Mouse (Mus musculus): ENCODE results near the gene Rps13.

The Rps13 gene

GRCm38 (mm10) chr7:116290559-116290958, 43.4 kb downstream of the Rps13 start:
- no peak for DNase-seq

GRCm38 (mm10) chr7:116288996-116289395, 45.0 kb downstream of the Rps13 start:
- no peak for DNase-seq

GRCm38 (mm10) chr7:116287959-116288358, 46.0 kb downstream of the Rps13 start:
- DNase-seq, result no peak

- DNase-seq, result no peak
Measured at GRCm38 (mm10) chr7:116286611-116287355, 47.2 kb downstream of the Rps13 start.

- DNase-seq, result no peak
Measured at GRCm38 (mm10) chr7:116286173-116286572, 47.8 kb downstream of the Rps13 start.

- DNase-seq, result no peak
Measured at GRCm38 (mm10) chr7:116285216-116285615, 48.8 kb downstream of the Rps13 start.

GRCm38 (mm10) chr7:116282755-116283154, 51.2 kb downstream of the Rps13 start:
- no peak for DNase-seq

Data from thymus, adult 18-20 months (tissue).